Mouse (Mus musculus) hindbrain, embryonic 12.5 days (tissue): ENCODE results near the gene Hic1. TPM values are rescaled to one million over a fixed set of nuclear protein-coding genes. Genes with fewer than 3 reads are reported as not detected.

Experiments
- ATAC-seq: fragments of 200-750 bp; cut with Nextera tagmentation; 2 replicates; pipeline ENCODE4 v1.8.0; 2017; ENCODE audit warnings: moderate TSS enrichment; ENCODE audit not compliant: low FRiP score
- H3K27ac ChIP-seq: fragments of 300-500 bp; sonication (generic); 2 replicates; pipeline ENCODE4 v1.5.1; 2016; ENCODE audit warnings: mild to moderate bottlenecking
- H3K27me3 ChIP-seq: fragments of 300-500 bp; sonication (generic); 2 replicates; pipeline ENCODE4 v1.6.1; 2016; ENCODE audit warnings: mild to moderate bottlenecking
- H3K36me3 ChIP-seq: fragments of 300-500 bp; sonication (generic); 2 replicates; pipeline ENCODE4 v1.6.1; 2016; ENCODE audit warnings: mild to moderate bottlenecking
- H3K4me1 ChIP-seq: fragments of 300-500 bp; sonication (generic); 2 replicates; pipeline ENCODE4 v1.6.1; 2016
- H3K4me2 ChIP-seq: fragments of 300-500 bp; sonication (generic); replicated peaks from 2 replicates; pipeline ENCODE4 v1.6.1; 2016; ENCODE audit warnings: mild to moderate bottlenecking
- H3K4me3 ChIP-seq: fragments of 300-500 bp; sonication (generic); 2 replicates; pipeline ENCODE4 v1.5.1; 2016; ENCODE audit warnings: mild to moderate bottlenecking
- H3K9ac ChIP-seq: fragments of 300-500 bp; sonication (generic); 2 replicates; pipeline ENCODE4 v1.6.1; 2016; ENCODE audit warnings: mild to moderate bottlenecking, moderate library complexity
- H3K9me3 ChIP-seq: fragments of 300-500 bp; sonication (generic); replicated peaks from 2 replicates; pipeline ENCODE4 v1.6.1; 2016; ENCODE audit warnings: mild to moderate bottlenecking
- WGBS: fragments of 180-500 bp; shearing (Covaris S2); methylation state at CpG from one replicate; pipeline ENCODE4 v1.1.7; 2016; 5-methylcytosine and 5-hydroxymethylcytosine counted together
- polyA plus RNA-seq: library from polyadenylated mRNA; unstranded; fragments of >200 nt; fragmentation: Nextera tagmentation; extraction: Ambion mirVana; gene quantifications from 2 replicates; pipeline ENCODE4 v1.2.1, GENCODE M21; 2016

The Hic1 gene
- polyA plus RNA-seq, 1 experiment from 2014 or later = 11.3 TPM

GRCm38 (mm10) chr11:75164051-75164450 lies 5.3 kb downstream of the Hic1 start:
- no peak for ATAC-seq
- H3K36me3 ChIP-seq = peaks cover 42% of the 10 kb centered on the region
- H3K9ac ChIP-seq = no peak overlapping the region

GRCm38 (mm10) chr11:75163379-75163778 lies 5.9 kb downstream of the Hic1 start:
- H3K27me3 ChIP-seq = peaks cover 61% of the 10 kb centered on the region
- no peak for ATAC-seq
- 74% methylated on average over 6 of the region's 6 CpGs for WGBS
- H3K4me3 ChIP-seq = no peak overlapping the region
- H3K9ac ChIP-seq = no peak overlapping the region
- no peaks in the 10 kb centered on the region for H3K9me3 ChIP-seq
- peaks cover 32% of the 10 kb centered on the region for H3K4me1 ChIP-seq
- H3K4me2 ChIP-seq = no peak overlapping the region
- peaks cover 44% of the 10 kb centered on the region for H3K36me3 ChIP-seq
- H3K27ac ChIP-seq = no peak overlapping the region

More at GRCm38 (mm10) chr11:75164051-75164450, 5.3 kb downstream of the Hic1 start:
- no peak overlapping the region for H3K4me2 ChIP-seq
- H3K27ac ChIP-seq = no peak overlapping the region
- 77% methylated on average over 2 of the region's 2 CpGs for WGBS
- peaks cover 68% of the 10 kb centered on the region for H3K27me3 ChIP-seq
- H3K9me3 ChIP-seq = no peaks in the 10 kb centered on the region
- peaks cover 38% of the 10 kb centered on the region for H3K4me1 ChIP-seq
- no peak overlapping the region for H3K4me3 ChIP-seq

- Histone ChIP-seq H3K9ac (no peak overlapping the region), H3K27me3 (peaks cover 54% of the 10 kb centered on the region), H3K9me3 (no peaks in the 10 kb centered on the region), H3K4me3 (no peak overlapping the region), H3K36me3 (peaks cover 44% of the 10 kb centered on the region), H3K4me2 (no peak overlapping the region), H3K4me1 (peaks cover 24% of the 10 kb centered on the region), H3K27ac (no peak overlapping the region)
- 91% methylated on average over 12 of the region's 12 CpGs for WGBS
- ATAC-seq = no peak
These were observed 6.7 kb downstream of the Hic1 start for GRCm38 (mm10) chr11:75162591-75163080.

GRCm38 (mm10) chr11:75161417-75162008 lies 7.8 kb downstream of the Hic1 start:
- H3K9me3 ChIP-seq = no peaks in the 10 kb centered on the region
- no peak for ATAC-seq
- H3K36me3 ChIP-seq = peaks cover 44% of the 10 kb centered on the region
- no peak overlapping the region for H3K27ac ChIP-seq
- no peak overlapping the region for H3K4me3 ChIP-seq
- no peak overlapping the region for H3K4me2 ChIP-seq
- 75% methylated on average over 4 of the region's 4 CpGs for WGBS
- H3K27me3 ChIP-seq = peaks cover 42% of the 10 kb centered on the region
- peaks cover 20% of the 10 kb centered on the region for H3K4me1 ChIP-seq
- H3K9ac ChIP-seq = no peak overlapping the region

- Histone ChIP-seq H3K9ac (no peak overlapping the region), H3K27me3 (peaks cover 37% of the 10 kb centered on the region), H3K9me3 (no peaks in the 10 kb centered on the region), H3K4me2 (no peak overlapping the region), H3K4me1 (peaks cover 15% of the 10 kb centered on the region), H3K27ac (no peak overlapping the region), H3K4me3 (no peak overlapping the region), H3K36me3 (peaks cover 49% of the 10 kb centered on the region)
- ATAC-seq = no peak
- WGBS = 88% methylated on average over 7 of the region's 7 CpGs
These were observed 8.4 kb downstream of the Hic1 start for GRCm38 (mm10) chr11:75160954-75161353.

- no peak overlapping the region for H3K9ac ChIP-seq
- H3K27me3 ChIP-seq = peaks cover 23% of the 10 kb centered on the region
- H3K4me2 ChIP-seq = no peak overlapping the region
- H3K4me1 ChIP-seq = peaks cover 6% of the 10 kb centered on the region; the same call in 1 of the 2 replicates
- no peak overlapping the region for H3K4me3 ChIP-seq
- ATAC-seq = no peak
- H3K36me3 ChIP-seq = peaks cover 49% of the 10 kb centered on the region
- 69% methylated on average over 2 of the region's 2 CpGs for WGBS
- no peak overlapping the region for H3K27ac ChIP-seq
- no peaks in the 10 kb centered on the region for H3K9me3 ChIP-seq
These were observed 9.8 kb downstream of the Hic1 start for GRCm38 (mm10) chr11:75159564-75159963.

GRCm38 (mm10) chr11:75158432-75158831 lies 10.9 kb downstream of the Hic1 start:
- Histone ChIP-seq H3K27me3 (peaks cover 12% of the 10 kb centered on the region), H3K9ac (no peak overlapping the region), H3K4me1 (peaks cover 6% of the 10 kb centered on the region; the same call in 1 of the 2 replicates), H3K4me3 (no peak overlapping the region), H3K36me3 (peaks cover 45% of the 10 kb centered on the region), H3K9me3 (no peaks in the 10 kb centered on the region), H3K4me2 (no peak overlapping the region), H3K27ac (no peak overlapping the region)
- ATAC-seq = no peak
- 94% methylated on average over 14 of the region's 14 CpGs for WGBS

GRCm38 (mm10) chr11:75157901-75158300 lies 11.4 kb downstream of the Hic1 start:
- no peak overlapping the region for H3K27ac ChIP-seq
- H3K36me3 ChIP-seq = peaks cover 43% of the 10 kb centered on the region

GRCm38 (mm10) chr11:75157037-75157436 lies 12.3 kb downstream of the Hic1 start:
- no peak overlapping the region for H3K4me2 ChIP-seq
- no peak overlapping the region for H3K27ac ChIP-seq
- H3K27me3 ChIP-seq = no peaks in the 10 kb centered on the region
- ATAC-seq = no peak
- no peak overlapping the region for H3K4me3 ChIP-seq
- peaks cover 6% of the 10 kb centered on the region; the same call in 1 of the 2 replicates for H3K4me1 ChIP-seq
- no peak overlapping the region for H3K9ac ChIP-seq
- 56% methylated on average over 4 of the region's 4 CpGs for WGBS
- peaks cover 43% of the 10 kb centered on the region for H3K36me3 ChIP-seq
- no peaks in the 10 kb centered on the region for H3K9me3 ChIP-seq

More at GRCm38 (mm10) chr11:75157901-75158300, 11.4 kb downstream of the Hic1 start:
- peaks cover 6% of the 10 kb centered on the region; the same call in 1 of the 2 replicates for H3K4me1 ChIP-seq
- WGBS = 50% methylated on average over 2 of the region's 2 CpGs
- H3K4me2 ChIP-seq = no peak overlapping the region
- no peak for ATAC-seq
- H3K9me3 ChIP-seq = no peaks in the 10 kb centered on the region
- no peak overlapping the region for H3K9ac ChIP-seq
- no peak overlapping the region for H3K4me3 ChIP-seq
- H3K27me3 ChIP-seq = peaks cover 6% of the 10 kb centered on the region

- no peaks in the 10 kb centered on the region for H3K9me3 ChIP-seq
- no peak overlapping the region for H3K27ac ChIP-seq
- WGBS = 77% methylated on average over 5 of the region's 5 CpGs
- H3K4me2 ChIP-seq = no peak overlapping the region
- no peak for ATAC-seq
- H3K4me1 ChIP-seq = peaks cover 6% of the 10 kb centered on the region; the same call in 1 of the 2 replicates
- peaks cover 38% of the 10 kb centered on the region for H3K36me3 ChIP-seq
- H3K27me3 ChIP-seq = no peaks in the 10 kb centered on the region
- no peak overlapping the region for H3K9ac ChIP-seq
- no peak overlapping the region for H3K4me3 ChIP-seq
These were observed 12.9 kb downstream of the Hic1 start for GRCm38 (mm10) chr11:75156416-75156815.

- WGBS = 76% methylated on average over 6 of the region's 6 CpGs
- no peak for ATAC-seq
- Histone ChIP-seq H3K27ac (no peak overlapping the region), H3K9me3 (no peaks in the 10 kb centered on the region), H3K36me3 (peaks cover 36% of the 10 kb centered on the region), H3K4me3 (no peak overlapping the region), H3K4me1 (peaks cover 6% of the 10 kb centered on the region; the same call in 1 of the 2 replicates), H3K4me2 (no peak overlapping the region), H3K9ac (no peak overlapping the region), H3K27me3 (no peaks in the 10 kb centered on the region)
These were observed 13.3 kb downstream of the Hic1 start for GRCm38 (mm10) chr11:75155985-75156384.

GRCm38 (mm10) chr11:75154053-75154585 lies 15.2 kb downstream of the Hic1 start:
- H3K36me3 ChIP-seq = peaks cover 24% of the 10 kb centered on the region
- no peaks in the 10 kb centered on the region for H3K9me3 ChIP-seq
- no peak overlapping the region for H3K4me2 ChIP-seq
- ATAC-seq = no peak
- no peaks in the 10 kb centered on the region for H3K27me3 ChIP-seq
- peaks cover 6% of the 10 kb centered on the region; the same call in 1 of the 2 replicates for H3K4me1 ChIP-seq
- H3K27ac ChIP-seq = no peak overlapping the region
- H3K4me3 ChIP-seq = no peak overlapping the region
- no peak overlapping the region for H3K9ac ChIP-seq
- 72% methylated on average over 6 of the region's 6 CpGs for WGBS
